Mouse (Mus musculus) forebrain, embryonic 15.5 days (tissue): ENCODE results near the gene Col9a3. TPM values are rescaled to one million over a fixed set of nuclear protein-coding genes. Genes with fewer than 3 reads are reported as not detected.

Experiments
- ATAC-seq: fragments of 200-750 bp; cut with Nextera tagmentation; replicated peaks from 2 replicates; pipeline ENCODE4 v1.8.0; 2017; ENCODE audit warnings: mild to moderate bottlenecking, moderate TSS enrichment, moderate library complexity
- H3K27ac ChIP-seq: fragments of 300-500 bp; sonication (generic); replicated peaks from 2 replicates; pipeline ENCODE4 v1.5.1; 2015; ENCODE audit warnings: mild to moderate bottlenecking, inconsistent platforms
- H3K27me3 ChIP-seq: fragments of 300-500 bp; sonication (generic); 2 replicates; pipeline ENCODE4 v1.6.1; 2015; ENCODE audit warnings: inconsistent platforms
- H3K36me3 ChIP-seq: fragments of 300-500 bp; sonication (generic); 2 replicates; pipeline ENCODE4 v1.6.1; 2015; ENCODE audit warnings: mild to moderate bottlenecking, inconsistent platforms
- H3K4me1 ChIP-seq: fragments of 300-500 bp; sonication (generic); 2 replicates; pipeline ENCODE4 v1.6.1; 2015; ENCODE audit warnings: inconsistent platforms
- H3K4me2 ChIP-seq: fragments of 300-500 bp; sonication (generic); replicated peaks from 2 replicates; pipeline ENCODE4 v1.6.1; 2015; ENCODE audit warnings: mild to moderate bottlenecking, inconsistent platforms
- H3K4me3 ChIP-seq: fragments of 300-500 bp; sonication (generic); 2 replicates; pipeline ENCODE4 v1.5.1; 2015; ENCODE audit warnings: mild to moderate bottlenecking, inconsistent platforms
- H3K9ac ChIP-seq: fragments of 300-500 bp; sonication (generic); replicated peaks from 2 replicates; pipeline ENCODE4 v1.6.1; 2015; ENCODE audit warnings: mild to moderate bottlenecking, inconsistent platforms
- H3K9me3 ChIP-seq: fragments of 300-500 bp; sonication (generic); 2 replicates; pipeline ENCODE4 v1.6.1; 2016; ENCODE audit warnings: inconsistent platforms
- WGBS: fragments of 180-500 bp; shearing (Covaris S2); methylation state at CpG from one replicate; pipeline ENCODE4 v1.1.7; 2015; ENCODE audit warnings: mixed read lengths; 5-methylcytosine and 5-hydroxymethylcytosine counted together
- polyA plus RNA-seq: library from polyadenylated mRNA; unstranded; fragments of >200 nt; fragmentation: Nextera tagmentation; extraction: Ambion mirVana; gene quantifications from 2 replicates; pipeline ENCODE4 v1.2.1, GENCODE M21; 2015

The Col9a3 gene
- polyA plus RNA-seq, 1 experiment from 2014 or later = 44.3 TPM

DNA sequence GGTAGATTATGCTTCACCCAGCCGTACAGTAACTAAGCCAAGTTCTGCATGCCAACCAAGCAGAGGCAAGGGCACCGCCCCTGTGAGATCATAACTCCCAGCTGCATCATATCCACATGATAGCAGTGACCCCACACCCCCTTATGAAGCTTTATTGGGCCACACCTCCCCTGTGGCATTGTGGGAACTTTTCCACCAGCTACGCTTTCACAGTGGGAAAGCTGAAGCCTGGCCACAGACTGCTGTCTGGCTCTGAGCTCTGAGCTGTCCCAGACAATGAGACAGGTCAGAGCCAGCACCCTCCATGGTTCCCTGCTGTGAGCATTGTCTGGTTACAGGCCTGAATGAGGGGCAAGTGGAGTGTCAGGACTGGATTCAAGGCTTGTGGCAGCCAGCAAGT is 16.6 kb upstream of the Col9a3 start, which contains the start of gene Mrgbp:
Mrgbp (plus strand) TSS at position 303 of the 400 bp plus-strand sequence.
- Histone ChIP-seq H3K9ac (no peak within 1 kb of the TSS), H3K4me1 (peaks cover 26% of the 10 kb centered on the region), H3K4me2 (no peak within 1 kb of the TSS), H3K9me3 (no peaks in the 10 kb centered on the region), H3K27me3 (no peaks in the 10 kb centered on the region), H3K27ac (no peak within 1 kb of the TSS), H3K36me3 (peaks cover 10% of the 10 kb centered on the region), H3K4me3 (no peak within 1 kb of the TSS)
- no peak for ATAC-seq
- WGBS = 72% methylated on average over 3 of the region's 3 CpGs

DNA sequence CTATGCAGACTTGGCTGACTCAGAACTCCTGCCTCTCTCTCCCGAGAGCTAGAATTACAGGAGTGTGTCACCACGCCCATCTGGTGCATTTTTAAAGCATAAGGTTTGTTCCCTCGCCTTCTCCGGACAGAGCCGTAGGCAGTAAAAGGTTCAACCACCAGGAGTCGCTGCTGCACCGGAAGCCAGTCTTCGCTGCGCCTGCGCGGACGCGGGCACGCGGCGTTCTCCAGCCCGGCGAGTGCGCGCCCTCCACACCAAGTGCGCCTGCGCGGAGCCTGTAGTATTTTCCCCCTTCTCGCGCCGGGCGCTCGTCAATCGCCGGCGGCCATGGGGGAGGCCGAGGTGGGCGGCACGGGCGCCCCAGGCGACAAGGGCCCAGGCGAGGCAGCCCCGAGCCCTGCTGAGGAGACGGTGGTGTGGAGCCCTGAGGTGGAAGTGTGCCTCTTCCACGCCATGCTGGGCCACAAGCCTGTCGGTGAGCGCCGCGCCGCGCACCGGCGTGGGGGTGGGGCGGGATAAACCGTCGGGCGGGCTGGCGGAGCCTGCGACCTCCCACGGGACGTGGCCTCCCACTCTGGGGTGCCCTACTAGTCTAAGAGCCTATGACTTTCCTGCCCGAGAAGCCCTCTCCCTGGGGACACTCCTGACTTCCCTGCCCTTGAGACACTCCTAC is 15.0 kb upstream of the Col9a3 start:
- Histone ChIP-seq H3K4me2 (peak overlapping the region; percentile 69), H3K36me3 (peaks cover 19% of the 10 kb centered on the region), H3K9me3 (no peaks in the 10 kb centered on the region), H3K4me1 (peaks cover 26% of the 10 kb centered on the region), H3K4me3 (peak overlapping the region; percentile 67), H3K9ac (peak overlapping the region; percentile 94), H3K27me3 (no peaks in the 10 kb centered on the region), H3K27ac (peak overlapping the region; percentile 65)
- ATAC-seq = peak; percentile 80
- under 1% methylated on average over 52 of the region's 57 CpGs for WGBS

DNA sequence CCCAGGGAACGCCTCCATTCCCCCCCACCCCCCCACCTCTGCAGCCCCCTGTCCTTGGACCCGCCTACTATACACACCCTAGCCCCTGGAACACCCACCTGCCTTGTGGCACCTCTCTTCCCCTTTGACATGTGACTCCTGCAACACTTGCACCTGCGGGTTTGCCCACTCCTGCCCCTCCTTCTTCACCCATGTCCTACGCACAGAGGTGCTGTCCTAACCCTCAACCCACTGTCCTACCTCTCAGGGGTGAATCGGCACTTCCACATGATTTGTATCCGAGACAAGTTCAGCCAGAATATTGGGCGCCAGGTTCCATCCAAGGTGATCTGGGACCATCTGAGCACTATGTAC is 14.5 kb upstream of the Col9a3 start:
- no peak for ATAC-seq
- Histone ChIP-seq H3K27ac (no peak overlapping the region), H3K36me3 (peaks cover 19% of the 10 kb centered on the region), H3K27me3 (no peaks in the 10 kb centered on the region), H3K9me3 (no peaks in the 10 kb centered on the region), H3K4me2 (peak overlapping the region; percentile 69), H3K4me1 (peaks cover 26% of the 10 kb centered on the region), H3K9ac (peak overlapping the region; percentile 94), H3K4me3 (peak overlapping the region; percentile 67)
- 31% methylated on average over 6 of the region's 7 CpGs for WGBS

DNA sequence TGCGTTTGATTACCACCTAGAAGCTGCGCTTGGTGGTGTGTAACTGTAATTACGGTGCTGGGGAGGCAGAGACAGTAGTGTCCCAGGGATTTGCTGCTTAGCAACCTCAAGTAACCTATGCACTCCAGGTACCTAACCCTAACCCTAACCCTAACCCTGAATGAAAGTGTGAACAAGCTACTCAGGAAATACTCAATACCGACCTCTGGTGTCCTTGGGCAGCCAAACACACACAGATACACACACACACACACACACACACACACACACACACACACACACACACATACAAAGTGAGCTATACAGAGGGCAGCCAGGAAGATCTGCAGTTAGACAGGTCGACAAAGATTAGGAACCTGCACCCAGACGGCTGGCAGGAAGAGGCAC is 8.9 kb upstream of the Col9a3 start:
- Histone ChIP-seq H3K4me1 (peaks cover 32% of the 10 kb centered on the region), H3K27me3 (no peaks in the 10 kb centered on the region), H3K27ac (peak overlapping the region; percentile 95), H3K9ac (peak overlapping the region; percentile 96), H3K4me3 (peak overlapping the region; percentile 94), H3K36me3 (peaks cover 47% of the 10 kb centered on the region), H3K4me2 (peak overlapping the region; percentile 83), H3K9me3 (no peaks in the 10 kb centered on the region)
- WGBS = 47% methylated on average over 6 of the region's 6 CpGs
- ATAC-seq = peak; percentile 7; the same call in 1 of the 2 replicates

DNA sequence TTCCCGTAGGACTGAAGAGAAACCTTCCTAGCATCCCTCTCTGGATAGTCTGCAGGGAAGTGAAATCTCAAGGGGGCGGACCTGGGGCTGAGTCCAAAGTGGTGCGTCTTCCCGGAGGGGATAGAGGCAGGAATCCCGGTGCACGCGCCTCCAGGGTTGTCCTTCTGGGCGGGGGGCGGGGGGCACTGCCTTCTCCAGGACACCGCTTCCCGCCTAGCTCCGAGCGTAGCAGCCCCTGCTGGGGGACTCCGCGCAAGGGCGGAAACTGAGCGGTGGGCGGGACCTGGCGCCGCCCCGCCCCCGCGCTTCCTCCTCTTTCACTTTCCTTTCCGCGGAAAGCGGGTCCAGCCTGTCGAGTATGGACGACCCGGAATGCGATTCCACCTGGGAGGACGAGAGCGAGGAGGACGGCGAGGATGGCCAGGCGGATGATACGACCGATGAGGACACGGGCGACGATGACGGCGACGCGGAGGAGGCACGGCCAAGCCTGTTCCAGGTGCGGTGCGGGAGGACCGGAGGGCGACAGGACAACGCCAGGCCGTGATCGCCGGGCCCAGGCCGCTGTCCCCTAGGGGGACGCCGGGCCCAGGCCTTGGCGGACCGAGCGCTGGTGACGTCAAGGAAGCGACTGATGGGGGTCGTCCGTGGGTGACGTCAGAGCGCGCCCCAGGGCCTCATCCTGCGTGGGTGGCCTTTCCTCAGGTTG is 8.3 kb upstream of the Col9a3 start, which contains the start of gene Ogfr:
Ogfr (plus strand) TSS at position 123 of the 709 bp plus-strand sequence.
- under 1% methylated on average over 67 of the region's 67 CpGs for WGBS

DNA sequence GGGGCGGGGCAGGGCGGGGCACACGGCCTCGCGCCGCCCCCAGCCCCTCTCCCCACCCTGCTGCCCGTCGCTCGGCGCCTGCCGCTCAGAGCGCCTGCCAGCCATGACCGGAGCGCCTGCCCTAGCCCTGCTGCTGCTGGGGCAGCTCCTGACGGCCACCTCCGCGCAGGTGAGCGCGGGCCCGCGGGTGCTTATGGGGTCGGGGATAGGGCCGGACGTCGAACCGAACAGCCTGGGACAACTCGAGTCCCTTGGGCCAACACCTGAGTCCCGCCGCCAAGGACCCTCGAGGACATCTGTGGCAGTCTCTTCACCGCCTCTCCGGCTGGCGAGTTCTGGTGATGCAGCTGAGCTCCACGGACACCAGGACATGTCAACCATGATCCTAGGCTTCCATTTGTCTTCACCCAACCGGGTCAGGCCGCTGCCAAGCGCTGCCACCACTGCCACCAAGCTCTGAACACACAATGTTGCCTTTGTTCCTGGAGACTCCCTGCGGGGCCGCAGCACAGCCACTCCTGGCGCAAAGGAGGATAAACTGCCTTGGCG is 641 bp downstream of the Col9a3 start:
- peak; percentile 49 for ATAC-seq
- WGBS = under 1% methylated on average over 37 of the region's 41 CpGs
- Histone ChIP-seq H3K9ac (peak overlapping the region; percentile 32), H3K27me3 (0 out of 2 replicates have a peak, but pooled peaks cover 5% of the 10 kb centered on the region), H3K4me2 (peak overlapping the region; percentile 52), H3K4me3 (peak overlapping the region; percentile 37), H3K27ac (no peak overlapping the region), H3K36me3 (peaks cover 19% of the 10 kb centered on the region), H3K4me1 (peaks cover 30% of the 10 kb centered on the region), H3K9me3 (no peaks in the 10 kb centered on the region)

More for the DNA sequence above, 8.3 kb upstream of the Col9a3 start, which contains the start of gene Ogfr:
- peak; percentile 90 for ATAC-seq
- no peaks in the 10 kb centered on the region for H3K9me3 ChIP-seq
- peak within 1 kb of the TSS; percentile 95 for H3K27ac ChIP-seq
- peak within 1 kb of the TSS; percentile 94 for H3K4me3 ChIP-seq
- H3K4me1 ChIP-seq = peaks cover 26% of the 10 kb centered on the region
- peak within 1 kb of the TSS; percentile 96 for H3K9ac ChIP-seq
- H3K27me3 ChIP-seq = no peaks in the 10 kb centered on the region
- peak within 1 kb of the TSS; percentile 83 for H3K4me2 ChIP-seq
- H3K36me3 ChIP-seq = peaks cover 52% of the 10 kb centered on the region

- Histone ChIP-seq H3K27me3 (0 out of 2 replicates have a peak, but pooled peaks cover 5% of the 10 kb centered on the region), H3K4me2 (no peak overlapping the region), H3K27ac (peak overlapping the region; percentile 60), H3K36me3 (no peaks in the 10 kb centered on the region), H3K9ac (no peak overlapping the region), H3K4me3 (no peak overlapping the region), H3K4me1 (peaks cover 35% of the 10 kb centered on the region), H3K9me3 (no peaks in the 10 kb centered on the region)
- WGBS = 5% methylated on average over 9 of the region's 9 CpGs
- peak; percentile 55 for ATAC-seq
Observed at GRCm38 (mm10) chr2:180600569-180601021, 3.0 kb downstream of the Col9a3 start.

GRCm38 (mm10) chr2:180604781-180605180 is 7.2 kb downstream of the Col9a3 start:
- no peak overlapping the region for H3K4me2 ChIP-seq
- ATAC-seq = no peak
- peaks cover 16% of the 10 kb centered on the region for H3K4me1 ChIP-seq
- H3K36me3 ChIP-seq = no peaks in the 10 kb centered on the region
- no peaks in the 10 kb centered on the region for H3K9me3 ChIP-seq
- 52% methylated on average over 6 of the region's 6 CpGs for WGBS
- H3K27ac ChIP-seq = no peak overlapping the region
- H3K27me3 ChIP-seq = no peaks in the 10 kb centered on the region
- no peak overlapping the region for H3K4me3 ChIP-seq
- H3K9ac ChIP-seq = no peak overlapping the region

DNA sequence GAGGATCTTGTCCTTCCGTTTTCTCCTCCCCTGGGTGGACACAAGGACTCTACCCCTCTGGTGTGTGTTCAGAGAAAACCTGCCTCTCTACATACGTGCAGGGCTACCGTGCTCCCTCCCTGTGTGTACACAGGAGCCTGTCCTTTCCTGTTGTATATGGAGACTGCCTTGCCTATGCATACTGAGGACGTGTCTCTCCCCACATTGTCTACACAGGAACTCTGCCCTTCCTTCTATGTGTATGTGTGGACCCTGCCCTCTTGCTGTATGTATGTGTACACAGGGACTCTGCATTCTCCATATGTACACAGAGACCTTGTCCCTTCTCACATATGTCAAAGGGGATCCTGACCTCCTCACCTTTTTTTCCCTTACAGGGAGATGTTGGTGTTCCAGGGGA is 12.7 kb downstream of the Col9a3 start:
- no peak overlapping the region for H3K9ac ChIP-seq
- H3K4me3 ChIP-seq = no peak overlapping the region
- H3K36me3 ChIP-seq = no peaks in the 10 kb centered on the region
- no peak for ATAC-seq
- WGBS = 80% methylated on average over 4 of the region's 4 CpGs
- H3K27me3 ChIP-seq = no peaks in the 10 kb centered on the region
- no peak overlapping the region for H3K27ac ChIP-seq
- H3K4me2 ChIP-seq = no peak overlapping the region
- no peaks in the 10 kb centered on the region for H3K4me1 ChIP-seq
- no peaks in the 10 kb centered on the region for H3K9me3 ChIP-seq

- H3K9me3 ChIP-seq = no peaks in the 10 kb centered on the region
- no peaks in the 10 kb centered on the region for H3K36me3 ChIP-seq
- no peak overlapping the region for H3K4me3 ChIP-seq
- H3K4me2 ChIP-seq = no peak overlapping the region
- H3K9ac ChIP-seq = no peak overlapping the region
- no peak for ATAC-seq
- no peaks in the 10 kb centered on the region for H3K27me3 ChIP-seq
- no peaks in the 10 kb centered on the region for H3K4me1 ChIP-seq
- 82% methylated on average over 2 of the region's 2 CpGs for WGBS
- H3K27ac ChIP-seq = no peak overlapping the region
Observed at GRCm38 (mm10) chr2:180611882-180612281, 14.3 kb downstream of the Col9a3 start.

DNA sequence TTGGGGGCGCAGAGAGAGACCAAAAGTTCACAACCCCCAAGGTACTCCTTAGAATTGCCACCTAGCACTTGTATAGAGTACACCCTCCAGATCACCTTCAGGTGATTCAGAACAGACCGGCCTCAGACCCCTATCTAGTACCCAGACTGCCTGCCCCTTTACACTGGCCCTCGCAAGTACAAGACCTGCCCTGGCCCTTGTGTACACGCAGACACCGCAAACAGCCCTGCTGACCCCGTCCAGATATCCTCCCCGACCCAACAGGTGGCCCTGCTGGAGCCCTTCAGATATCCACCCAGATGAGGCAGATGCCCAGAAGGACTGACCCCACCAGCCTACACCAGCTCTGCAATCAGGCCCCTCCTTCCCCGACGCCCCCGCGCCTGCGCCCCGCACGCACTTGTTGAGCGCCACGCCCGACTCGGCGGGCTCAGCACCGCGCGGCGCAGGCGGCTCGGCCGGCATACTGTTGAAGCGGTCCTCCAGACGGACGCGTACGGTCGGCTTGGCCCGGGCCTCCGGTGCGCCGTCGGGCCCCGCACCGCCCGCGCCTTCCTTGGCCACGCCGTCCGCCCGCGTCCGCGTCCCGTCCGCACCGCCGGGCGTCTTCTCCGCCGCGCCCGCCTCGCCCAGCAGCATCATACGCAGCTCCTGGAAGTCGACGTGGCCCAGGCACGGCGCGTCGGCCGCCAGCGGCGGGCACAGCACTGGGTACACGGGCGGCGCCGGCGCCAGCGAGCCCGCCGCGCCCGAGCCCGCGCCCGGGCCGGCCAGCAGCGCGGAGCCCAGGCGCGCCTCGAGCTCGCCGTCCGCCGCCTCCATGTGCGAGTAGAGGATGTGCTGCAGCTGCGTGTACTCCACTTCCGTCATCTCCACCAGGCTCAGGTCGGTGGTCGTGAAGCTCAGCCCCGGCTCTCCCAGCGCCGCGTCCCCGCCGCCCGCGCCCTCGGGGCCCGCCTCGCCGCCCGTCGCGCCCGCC is 44.3 kb downstream of the Col9a3 start:
- 0 out of 2 replicates have a peak, but pooled peaks have one; percentile 19 for ATAC-seq
- 2% methylated on average over 105 of the region's 112 CpGs for WGBS
- Histone ChIP-seq H3K9me3 (peaks cover 19% of the 10 kb centered on the region), H3K36me3 (no peaks in the 10 kb centered on the region), H3K27me3 (peaks cover 50% of the 10 kb centered on the region), H3K4me2 (peak overlapping the region; percentile 36), H3K4me1 (no peaks in the 10 kb centered on the region), H3K9ac (no peak overlapping the region), H3K4me3 (peak overlapping the region; percentile 36), H3K27ac (no peak overlapping the region)
